Mouse (Mus musculus) neural tube, embryonic 11.5 days (tissue): ENCODE measurements around the gene Smim4. TPM values are rescaled to one million over a fixed set of nuclear protein-coding genes. Genes with fewer than 3 reads are reported as not detected.

Experiments used
- ATAC-seq: fragments of 200-750 bp; cut with Nextera tagmentation; 2 replicates; pipeline ENCODE4 v1.8.0; 2017; ENCODE audit warnings: moderate number of reproducible peaks, mild to moderate bottlenecking, moderate TSS enrichment, moderate library complexity; ENCODE audit not compliant: insufficient read depth, low FRiP score, low TSS enrichment
- DNase-seq: peaks from one replicate; pipeline ENCODE4 v3.0.0-alpha.2; 2015; ENCODE audit warnings: low spot score
- H3K27ac ChIP-seq: fragments of 300-500 bp; sonication (generic); 2 replicates; pipeline ENCODE4 v1.5.1; 2014; ENCODE audit warnings: low read depth, mild to moderate bottlenecking, low read length
- H3K27me3 ChIP-seq: fragments of 300-500 bp; sonication (generic); 2 replicates; pipeline ENCODE4 v1.6.1; 2014; ENCODE audit warnings: mild to moderate bottlenecking, low read length, mixed read lengths; ENCODE audit not compliant: control insufficient read depth, insufficient read depth
- H3K36me3 ChIP-seq: fragments of 300-500 bp; sonication (generic); 2 replicates; pipeline ENCODE4 v1.6.1; 2014; ENCODE audit warnings: mild to moderate bottlenecking, low read length, moderate library complexity, mixed read lengths; ENCODE audit not compliant: control insufficient read depth, insufficient read depth
- H3K4me1 ChIP-seq: fragments of 300-500 bp; sonication (generic); 2 replicates; pipeline ENCODE4 v1.6.1; 2014; ENCODE audit warnings: low read length, mixed read lengths; ENCODE audit not compliant: control insufficient read depth, insufficient read depth
- H3K4me2 ChIP-seq: fragments of 300-500 bp; sonication (generic); 2 replicates; pipeline ENCODE4 v1.6.1; 2014; ENCODE audit warnings: low read depth, mild to moderate bottlenecking, moderate library complexity
- H3K4me3 ChIP-seq: fragments of 300-500 bp; sonication (generic); 2 replicates; pipeline ENCODE4 v1.5.1; 2014; ENCODE audit warnings: low read depth, low read length
- H3K9ac ChIP-seq: fragments of 300-500 bp; sonication (generic); 2 replicates; pipeline ENCODE4 v1.6.1; 2014; ENCODE audit warnings: mild to moderate bottlenecking, low read length
- H3K9me3 ChIP-seq: fragments of 300-500 bp; sonication (generic); 2 replicates; pipeline ENCODE4 v1.6.1; 2016; ENCODE audit warnings: low read length; ENCODE audit not compliant: control insufficient read depth
- WGBS: fragments of 180-500 bp; shearing (Covaris S2); extraction: QIAGEN DNeasy Blood & Tissue Kit; methylation state at CpG from one replicate; pipeline ENCODE4 v1.1.7; 2014; 5-methylcytosine and 5-hydroxymethylcytosine counted together
- polyA plus RNA-seq: library from polyadenylated mRNA; unstranded; fragments of >200 nt; fragmentation: Nextera tagmentation; extraction: Ambion mirVana; gene quantifications from 2 replicates; pipeline ENCODE4 v1.2.1, GENCODE M21; 2014

Gene Smim4
- polyA plus RNA-seq, 1 experiment from 2014 or later: 62.5 TPM

GRCm38 (mm10) chr14:31114011-31114410 is 14.7 kb downstream of the Smim4 start:
- Histone ChIP-seq H3K36me3 (peaks cover 18% of the 10 kb centered on the region), H3K27me3 (no peaks in the 10 kb centered on the region), H3K4me2 (no peak overlapping the region), H3K9ac (no peak overlapping the region), H3K27ac (no peak overlapping the region), H3K9me3 (no peaks in the 10 kb centered on the region), H3K4me1 (no peaks in the 10 kb centered on the region), H3K4me3 (no peak overlapping the region)
- WGBS: 84% methylated on average over 3 of the region's 3 CpGs
- ATAC-seq (no peak), DNase-seq (no peak)

GRCm38 (mm10) chr14:31112187-31112586 is 16.6 kb downstream of the Smim4 start:
- DNase-seq (no peak), ATAC-seq (no peak)
- Histone ChIP-seq H3K4me1 (no peaks in the 10 kb centered on the region), H3K4me2 (no peak overlapping the region), H3K36me3 (peaks cover 24% of the 10 kb centered on the region), H3K27me3 (no peaks in the 10 kb centered on the region), H3K27ac (no peak overlapping the region), H3K9me3 (no peaks in the 10 kb centered on the region), H3K9ac (no peak overlapping the region), H3K4me3 (no peak overlapping the region)
- WGBS: 89% methylated on average over 5 of the region's 5 CpGs

- no peaks in the 10 kb centered on the region for H3K4me1 ChIP-seq
- no peak overlapping the region for H3K4me3 ChIP-seq
- DNase-seq (no peak), ATAC-seq (no peak)
- H3K4me2 ChIP-seq: no peak overlapping the region
- 89% methylated on average over 3 of the region's 3 CpGs for WGBS
- no peaks in the 10 kb centered on the region for H3K27me3 ChIP-seq
- no peak overlapping the region for H3K27ac ChIP-seq
- peaks cover 19% of the 10 kb centered on the region for H3K36me3 ChIP-seq
- H3K9ac ChIP-seq: no peak overlapping the region
- H3K9me3 ChIP-seq: no peaks in the 10 kb centered on the region
Observed at GRCm38 (mm10) chr14:31110613-31111012, 18.1 kb downstream of the Smim4 start.

GRCm38 (mm10) chr14:31105156-31105555 is 23.6 kb downstream of the Smim4 start:
- Histone ChIP-seq H3K27me3 (no peaks in the 10 kb centered on the region), H3K9ac (no peak overlapping the region), H3K27ac (no peak overlapping the region), H3K4me2 (no peak overlapping the region), H3K9me3 (no peaks in the 10 kb centered on the region), H3K36me3 (peaks cover 18% of the 10 kb centered on the region), H3K4me3 (no peak overlapping the region), H3K4me1 (no peaks in the 10 kb centered on the region)
- no peak for ATAC-seq
- no peak for DNase-seq
- whole genome bisulfite sequencing: 90% methylated on average over 2 of the region's 2 CpGs

GRCm38 (mm10) chr14:31089918-31090317 is 38.8 kb downstream of the Smim4 start:
- Histone ChIP-seq H3K4me2 (no peak overlapping the region), H3K9me3 (no peaks in the 10 kb centered on the region), H3K36me3 (peaks cover 21% of the 10 kb centered on the region), H3K4me3 (no peak overlapping the region), H3K27ac (no peak overlapping the region), H3K4me1 (no peaks in the 10 kb centered on the region), H3K9ac (no peak overlapping the region), H3K27me3 (no peaks in the 10 kb centered on the region)
- WGBS: 85% methylated on average over 1 of the region's 1 CpGs
- DNase-seq (no peak), ATAC-seq (no peak)

GRCm38 (mm10) chr14:31088515-31088914 is 40.2 kb downstream of the Smim4 start:
- Histone ChIP-seq H3K9me3 (no peaks in the 10 kb centered on the region), H3K36me3 (peaks cover 21% of the 10 kb centered on the region), H3K4me1 (no peaks in the 10 kb centered on the region), H3K27ac (no peak overlapping the region), H3K4me2 (no peak overlapping the region), H3K27me3 (no peaks in the 10 kb centered on the region), H3K9ac (no peak overlapping the region), H3K4me3 (no peak overlapping the region)
- WGBS: 94% methylated on average over 2 of the region's 2 CpGs
- no peak for ATAC-seq
- no peak for DNase-seq

GRCm38 (mm10) chr14:31087433-31087832 is 41.3 kb downstream of the Smim4 start:
- peaks cover 21% of the 10 kb centered on the region for H3K36me3 ChIP-seq
- WGBS: 88% methylated on average over 6 of the region's 6 CpGs
- no peaks in the 10 kb centered on the region for H3K27me3 ChIP-seq
- H3K4me1 ChIP-seq: no peaks in the 10 kb centered on the region
- H3K4me2 ChIP-seq: no peak overlapping the region
- no peak for DNase-seq
- H3K9me3 ChIP-seq: no peaks in the 10 kb centered on the region
- no peak overlapping the region for H3K4me3 ChIP-seq
- no peak for ATAC-seq
- H3K9ac ChIP-seq: no peak overlapping the region
- H3K27ac ChIP-seq: no peak overlapping the region

GRCm38 (mm10) chr14:31081147-31081546 is 47.6 kb downstream of the Smim4 start:
- DNase-seq: no peak
- no peak overlapping the region for H3K27ac ChIP-seq
- H3K36me3 ChIP-seq: peaks cover 9% of the 10 kb centered on the region
- no peaks in the 10 kb centered on the region for H3K4me1 ChIP-seq
- no peak overlapping the region for H3K4me3 ChIP-seq
- ATAC-seq: no peak
- H3K9ac ChIP-seq: no peak overlapping the region
- no peak overlapping the region for H3K4me2 ChIP-seq
- no peaks in the 10 kb centered on the region for H3K27me3 ChIP-seq
- no peaks in the 10 kb centered on the region for H3K9me3 ChIP-seq

- Histone ChIP-seq H3K27ac (no peak overlapping the region), H3K4me1 (no peaks in the 10 kb centered on the region), H3K27me3 (no peaks in the 10 kb centered on the region), H3K4me3 (no peak overlapping the region), H3K9ac (no peak overlapping the region), H3K4me2 (no peak overlapping the region), H3K36me3 (peaks cover 15% of the 10 kb centered on the region), H3K9me3 (no peaks in the 10 kb centered on the region)
- ATAC-seq: no peak
- no peak for DNase-seq
- WGBS: 90% methylated on average over 3 of the region's 3 CpGs
Observed at GRCm38 (mm10) chr14:31079313-31080028, 49.3 kb downstream of the Smim4 start.
